Mouse (Mus musculus) brown adipose tissue, adult 24 weeks (tissue): Measurements from ENCODE around the gene Arrb2. TPM values are rescaled to one million over a fixed set of nuclear protein-coding genes. Genes with fewer than 3 reads are reported as not detected.

ENCODE experiments used
- polyA plus RNA-seq: library from polyadenylated mRNA; stranded (reverse); fragments of >200 nt; gene quantifications from 2 replicates; pipeline ENCODE4 v1.2.4, GENCODE M21; 2012; ENCODE audit not compliant: missing spikeins, insufficient read depth, insufficient read length

Gene Arrb2
- polyA plus RNA-seq, 1 experiment: 8.2 TPM

Other genes with a start within 250 kb of the Arrb2 start
- gene Slc16a11, start 219.9 kb upstream of the Arrb2 start, polyA plus RNA-seq: not detected in 2 replicates
- gene Slc16a13, start 211.6 kb upstream of the Arrb2 start, polyA plus RNA-seq: 0.67 and 2.2 TPM in 2 replicates
- gene Bcl6b, start 202.8 kb upstream of the Arrb2 start, polyA plus RNA-seq: 7.0 and 13.4 TPM in 2 replicates
- 28.7 and 40.6 TPM in 2 replicates for gene 0610010K14Rik, start 194.7 kb upstream of the Arrb2 start, polyA plus RNA-seq
- 4.0 and 4.8 TPM in 2 replicates for gene Gm21988, start 192.8 kb upstream of the Arrb2 start, polyA plus RNA-seq
- gene Rnasek, start 192.8 kb upstream of the Arrb2 start, polyA plus RNA-seq: 214 and 232 TPM in 2 replicates
- 0.44 and 1.5 TPM in 2 replicates for gene Alox12, start 177.3 kb upstream of the Arrb2 start, polyA plus RNA-seq
- gene Alox12e, start 110.0 kb upstream of the Arrb2 start, polyA plus RNA-seq: not detected in 2 replicates
- gene Alox15, start 80.6 kb upstream of the Arrb2 start, polyA plus RNA-seq: 0.46 and 0.55 TPM in 2 replicates
- gene Pelp1, start 22.6 kb upstream of the Arrb2 start, polyA plus RNA-seq: 4.6 and 5.4 TPM in 2 replicates
- 15.0 and 16.7 TPM in 2 replicates for gene Med11, start 19.3 kb downstream of the Arrb2 start, polyA plus RNA-seq
- gene Zmynd15, start 26.8 kb downstream of the Arrb2 start, polyA plus RNA-seq: 0.42 TPM in 1 of 2 replicates, not detected in the other
- 5.0 TPM in 2 replicates for gene Cxcl16, start 27.3 kb downstream of the Arrb2 start, polyA plus RNA-seq
- not detected in 2 replicates for gene Tm4sf5, start 72.6 kb downstream of the Arrb2 start, polyA plus RNA-seq
- not detected in 2 replicates for gene Vmo1, start 82.0 kb downstream of the Arrb2 start, polyA plus RNA-seq
- not detected in 2 replicates for gene Gltpd2, start 86.6 kb downstream of the Arrb2 start, polyA plus RNA-seq
- gene Psmb6, start 92.7 kb downstream of the Arrb2 start, polyA plus RNA-seq: 221 and 229 TPM in 2 replicates
- gene Gm40193, start 100.3 kb downstream of the Arrb2 start, polyA plus RNA-seq: not detected in 2 replicates
- 2.2 and 5.9 TPM in 2 replicates for gene Pld2, start 107.4 kb downstream of the Arrb2 start, polyA plus RNA-seq
- gene Mink1, start 130.2 kb downstream of the Arrb2 start, polyA plus RNA-seq: 14.5 and 18.5 TPM in 2 replicates
- not detected in 2 replicates for gene 4930544D05Rik, start 183.2 kb downstream of the Arrb2 start, polyA plus RNA-seq
- gene Chrne, start 186.6 kb downstream of the Arrb2 start, polyA plus RNA-seq: not detected in 2 replicates
- gene Gp1ba, start 206.5 kb downstream of the Arrb2 start, polyA plus RNA-seq: not detected in 2 replicates
- 44.0 and 52.3 TPM in 2 replicates for gene Rnf167, start 214.6 kb downstream of the Arrb2 start, polyA plus RNA-seq
- 166 and 170 TPM in 2 replicates for gene Slc25a11, start 214.8 kb downstream of the Arrb2 start, polyA plus RNA-seq
- 244 and 265 TPM in 2 replicates for gene Pfn1, start 222.0 kb downstream of the Arrb2 start, polyA plus RNA-seq
- 40.8 and 79.3 TPM in 2 replicates for gene Eno3, start 224.6 kb downstream of the Arrb2 start, polyA plus RNA-seq
- 74.7 and 107 TPM in 2 replicates for gene Spag7, start 236.8 kb downstream of the Arrb2 start, polyA plus RNA-seq